In genomic region chr11:31899166-31899565, GRCm38 (mm10) we compare ENCODE assay signal across 22 mouse cellular contexts. TPM values are rescaled to one million over a fixed set of nuclear protein-coding genes. Genes with fewer than 3 reads are reported as not detected.
DNase-seq lines count a peak whose midpoint lies in the region; ATAC-seq and TF ChIP-seq lines count a peak whose summit lies in the region.
"Had no signal": no experiment of that assay in that cellular context is flagged by ENCODE, and none has a peak within 500 bp of the region (broad histone marks: within the 10 kb centered on the region; RNA-seq: fewer than 3 reads in every experiment).

No protein-coding gene starts in this region.

- DNase-seq in heart, adult 2 months, result no peak
- no peak for DNase-seq in heart, adult 9 months (ENCODE audit: low spot score in 2 of 2)
- peak; percentile 44 for DNase-seq in R1 (ENCODE audit: low read depth, low spot score)
- DNase-seq in adrenal gland, adult 18-20 months (ENCODE audit: low spot score in 2 of 2), result no peak
- no peak for DNase-seq in thymus, postnatal 0 days (ENCODE audit: low spot score)
- DNase-seq: cerebellum, adult 9-10 months; gastrocnemius, postnatal 14 days; kidney, adult 9 months; kidney, postnatal 36 days; lung, adult 2 months; lung, postnatal 36 days; right cerebral cortex, postnatal 4 days; thymus, adult 2 months had no signal

- H3K36me3 ChIP-seq in heart, adult 2 months (ENCODE audit: control insufficient read depth, insufficient read depth, low read length), result peaks cover 74% of the 10 kb centered on the region
- H3K36me3 ChIP-seq in intestine, embryonic 15.5 days, result no peaks in the 10 kb centered on the region
- no peaks in the 10 kb centered on the region for H3K36me3 ChIP-seq in intestine, postnatal 0 days (ENCODE audit: control insufficient read depth, insufficient read depth)
- no peaks in the 10 kb centered on the region for H3K36me3 ChIP-seq in intestine, embryonic 16.5 days (ENCODE audit: control insufficient read depth, insufficient read depth, low read length)
- H3K36me3 ChIP-seq: embryonic facial prominence, embryonic 10.5 days; forebrain, embryonic 12.5 days; hindbrain, embryonic 10.5 days; midbrain, embryonic 12.5 days; neural tube, embryonic 12.5 days had no signal

- no peak for TF ChIP-seq CTCF in heart, adult 2 months (IDR thresholded peaks at IDR 0.05)
- no peak for TF ChIP-seq CTCF in intestine, postnatal 0 days (IDR thresholded peaks at IDR 0.05; ENCODE audit: low read depth)

- H3K9ac ChIP-seq in heart, adult 2 months (ENCODE audit: low read depth, low read length), result no peak overlapping the region
- no peak overlapping the region for H3K9ac ChIP-seq in intestine, embryonic 15.5 days
- no peak overlapping the region for H3K9ac ChIP-seq in intestine, postnatal 0 days (ENCODE audit: low read depth, low read length)
- H3K9ac ChIP-seq in intestine, embryonic 16.5 days (ENCODE audit: low read depth, low read length), result no peak overlapping the region
- H3K9ac ChIP-seq: forebrain, embryonic 12.5 days; midbrain, embryonic 12.5 days; neural tube, embryonic 12.5 days had no signal

- no peak for TF ChIP-seq POLR2A in heart, adult 2 months (IDR thresholded peaks at IDR 0.05; ENCODE audit: insufficient read depth, low read depth, low read length)

- no peak overlapping the region for H3K4me3 ChIP-seq in heart, adult 2 months
- H3K4me3 ChIP-seq in intestine, embryonic 15.5 days (replicated peaks), result no peak overlapping the region
- no peak overlapping the region for H3K4me3 ChIP-seq in intestine, postnatal 0 days (ENCODE audit: low read depth, low read length)
- H3K4me3 ChIP-seq in intestine, embryonic 16.5 days (ENCODE audit: low read length), result no peak overlapping the region
- H3K4me3 ChIP-seq: embryonic facial prominence, embryonic 10.5 days; forebrain, embryonic 12.5 days; hindbrain, embryonic 10.5 days; midbrain, embryonic 12.5 days; neural tube, embryonic 12.5 days had no signal

- 0 out of 2 replicates have a peak, but pooled peaks have one; percentile 28 for ATAC-seq in intestine, embryonic 15.5 days
- no peak for ATAC-seq in intestine, postnatal 0 days
- peak; percentile 61 for ATAC-seq in intestine, embryonic 16.5 days
- ATAC-seq: hindbrain, postnatal 0 days had no signal

- H3K9me3 ChIP-seq in intestine, embryonic 15.5 days, result no peaks in the 10 kb centered on the region
- H3K9me3 ChIP-seq in intestine, postnatal 0 days (ENCODE audit: control insufficient read depth), result no peaks in the 10 kb centered on the region
- no peaks in the 10 kb centered on the region for H3K9me3 ChIP-seq in intestine, embryonic 16.5 days (ENCODE audit: control insufficient read depth, low read length)
- H3K9me3 ChIP-seq: embryonic facial prominence, embryonic 10.5 days; forebrain, embryonic 12.5 days; hindbrain, embryonic 10.5 days; midbrain, embryonic 12.5 days; neural tube, embryonic 12.5 days had no signal

- H3K27me3 ChIP-seq in heart, adult 2 months (ENCODE audit: control insufficient read depth, insufficient read depth, low read length), result no peaks in the 10 kb centered on the region
- no peaks in the 10 kb centered on the region for H3K27me3 ChIP-seq in intestine, embryonic 15.5 days (replicated peaks)
- H3K27me3 ChIP-seq in intestine, postnatal 0 days (replicated peaks; ENCODE audit: control insufficient read depth, insufficient read depth, low read length), result no peaks in the 10 kb centered on the region
- H3K27me3 ChIP-seq in intestine, embryonic 16.5 days (replicated peaks; ENCODE audit: control insufficient read depth, insufficient read depth, low read length), result no peaks in the 10 kb centered on the region
- H3K27me3 ChIP-seq: forebrain, embryonic 12.5 days; midbrain, embryonic 12.5 days; neural tube, embryonic 12.5 days had no signal

- peaks cover 5% of the 10 kb centered on the region; the same call in 1 of the 2 replicates for H3K79me2 ChIP-seq in heart, adult 2 months (replicated peaks; ENCODE audit: control insufficient read depth, insufficient read depth, low read length)

- intact Hi-C loops in heart, adult 2 months (cut with DNase I), result no loop called here

- TF ChIP-seq EP300 in heart, adult 2 months (IDR thresholded peaks at IDR 0.05; ENCODE audit: insufficient read depth, low read depth, low read length), result no peak

- no peak overlapping the region for H3K4me2 ChIP-seq in intestine, embryonic 15.5 days (replicated peaks)
- H3K4me2 ChIP-seq in intestine, postnatal 0 days (replicated peaks; ENCODE audit: low read depth), result no peak overlapping the region
- H3K4me2 ChIP-seq in intestine, embryonic 16.5 days (ENCODE audit: low read depth, low read length), result no peak overlapping the region
- H3K4me2 ChIP-seq: forebrain, embryonic 12.5 days; midbrain, embryonic 12.5 days; neural tube, embryonic 12.5 days had no signal

- peaks cover 22% of the 10 kb centered on the region for H3K4me1 ChIP-seq in heart, adult 2 months (ENCODE audit: control insufficient read depth, insufficient read depth, low read length)
- H3K4me1 ChIP-seq in intestine, embryonic 15.5 days (replicated peaks), result no peaks in the 10 kb centered on the region
- 0 out of 2 replicates have a peak, but pooled peaks cover 10% of the 10 kb centered on the region for H3K4me1 ChIP-seq in intestine, postnatal 0 days (replicated peaks; ENCODE audit: control insufficient read depth, insufficient read depth, low read length)
- H3K4me1 ChIP-seq in intestine, embryonic 16.5 days (ENCODE audit: control insufficient read depth, insufficient read depth, low read length), result peaks cover 7% of the 10 kb centered on the region; the same call in 1 of the 2 replicates
- H3K4me1 ChIP-seq: forebrain, embryonic 12.5 days; hindbrain, embryonic 10.5 days; midbrain, embryonic 12.5 days; neural tube, embryonic 12.5 days had no signal

- peak overlapping the region; percentile 82 for H3K27ac ChIP-seq in heart, adult 2 months
- H3K27ac ChIP-seq in intestine, embryonic 15.5 days, result no peak overlapping the region
- no peak overlapping the region for H3K27ac ChIP-seq in intestine, postnatal 0 days (ENCODE audit: low read depth, low read length)
- no peak overlapping the region for H3K27ac ChIP-seq in intestine, embryonic 16.5 days (ENCODE audit: low read length)
- H3K27ac ChIP-seq: embryonic facial prominence, embryonic 10.5 days; forebrain, embryonic 12.5 days; hindbrain, embryonic 10.5 days; hindbrain, postnatal 0 days; midbrain, embryonic 12.5 days; neural tube, embryonic 12.5 days had no signal

RNA-seq across cellular contexts. Expression of gene Cpeb4, which starts 27.2 kb away (rescaled TPM):
- 10 to 100 TPM; 83.4 to 97.3 TPM for total RNA-seq in heart, adult 2 months (2021)
- polyA plus RNA-seq in heart, adult 2 months (2012; rRNA removed), result 15.3 and 29.5 TPM in 2 replicates
- polyA plus RNA-seq in intestine, embryonic 15.5 days (2015; fragmentation: Nextera tagmentation; extraction: Ambion mirVana), result 4.2 and 4.3 TPM in 2 replicates
- polyA plus RNA-seq in intestine, postnatal 0 days (2015; fragmentation: Nextera tagmentation; extraction: Ambion mirVana), result 11.3 and 12.8 TPM in 2 replicates
- 3.0 and 5.2 TPM in 2 replicates for polyA plus RNA-seq in intestine, embryonic 16.5 days (2015; fragmentation: Nextera tagmentation; extraction: Ambion mirVana)
- 100 to 1,000 TPM; 158 to 193 TPM for total RNA-seq in adrenal gland, adult 18-20 months (2021)
- 3.8 and 4.9 TPM in 2 replicates for polyA plus RNA-seq in thymus, postnatal 0 days (2015; fragmentation: Nextera tagmentation; extraction: Ambion mirVana)
